Mouse (Mus musculus) ovary, postnatal 36 days (tissue): Measurements from ENCODE around the gene Pspc1.
"Not testable (repeated sequence)": the region's sequence is repeated elsewhere in the genome, so short reads cannot be mapped to it uniquely, and the experiment has no call there.

Experiments used
- DNase-seq: peaks from one replicate; pipeline ENCODE4 v3.0.0; 2022; ENCODE audit warnings: low spot score, mixed read lengths

The Pspc1 gene

GRCm38 (mm10) chr14:56778200-56778932, at the start of gene Pspc1:
Pspc1 (minus strand) TSS chr14:56778316.
- peak; percentile 97 for DNase-seq

- no peak for DNase-seq
Measured at GRCm38 (mm10) chr14:56824562-56824961, 46.4 kb upstream of the Pspc1 start.

GRCm38 (mm10) chr14:56817616-56818015, 39.5 kb upstream of the Pspc1 start:
- DNase-seq = no peak

GRCm38 (mm10) chr14:56817131-56817530, 39.0 kb upstream of the Pspc1 start:
- no peak for DNase-seq

- no peak for DNase-seq
Measured at GRCm38 (mm10) chr14:56816541-56816940, 38.4 kb upstream of the Pspc1 start.

GRCm38 (mm10) chr14:56812520-56813036, 34.5 kb upstream of the Pspc1 start:
- peak; percentile 69 for DNase-seq

GRCm38 (mm10) chr14:56811701-56812339, 33.7 kb upstream of the Pspc1 start, which contains the start of gene Zmym5:
Zmym5 (minus strand) TSS chr14:56811716.
- DNase-seq = peak; percentile 90

GRCm38 (mm10) chr14:56810781-56811690, 32.9 kb upstream of the Pspc1 start:
- peak; percentile 55 for DNase-seq

GRCm38 (mm10) chr14:56793243-56793642, 15.1 kb upstream of the Pspc1 start:
- peak; percentile 49 for DNase-seq

GRCm38 (mm10) chr14:56784575-56784974, 6.5 kb upstream of the Pspc1 start:
- DNase-seq = no peak

GRCm38 (mm10) chr14:56778933-56779300, 801 bp upstream of the Pspc1 start:
- DNase-seq = no peak

GRCm38 (mm10) chr14:56777360-56778136, 568 bp downstream of the Pspc1 start:
- DNase-seq = peak; percentile 72

GRCm38 (mm10) chr14:56776571-56777238, 1.4 kb downstream of the Pspc1 start:
- DNase-seq = no peak

- no peak for DNase-seq
Measured at GRCm38 (mm10) chr14:56775416-56775815, 2.7 kb downstream of the Pspc1 start.

GRCm38 (mm10) chr14:56766438-56766837, 11.7 kb downstream of the Pspc1 start:
- not testable (repeated sequence) for DNase-seq

- DNase-seq = not testable (repeated sequence)
Measured at GRCm38 (mm10) chr14:56765117-56765516, 13.0 kb downstream of the Pspc1 start.

GRCm38 (mm10) chr14:56751282-56751681, 26.8 kb downstream of the Pspc1 start:
- no peak for DNase-seq

- DNase-seq = no peak
Measured at GRCm38 (mm10) chr14:56740175-56740574, 37.9 kb downstream of the Pspc1 start.

GRCm38 (mm10) chr14:56726493-56726892, 51.6 kb downstream of the Pspc1 start:
- no peak for DNase-seq

GRCm38 (mm10) chr14:56705687-56706086, 72.4 kb downstream of the Pspc1 start:
- DNase-seq = no peak

GRCm38 (mm10) chr14:56702644-56703043, 75.5 kb downstream of the Pspc1 start:
- DNase-seq = no peak
